Mouse (Mus musculus) layer of hippocampus, postnatal 36 days (tissue): ENCODE measurements around the gene Ctnna3. TPM values are rescaled to one million over a fixed set of nuclear protein-coding genes. Genes with fewer than 3 reads are reported as not detected.
"Not testable (repeated sequence)": the region's sequence is repeated elsewhere in the genome, so short reads cannot be mapped to it uniquely, and the experiment has no call there.

Source experiments
- DNase-seq, 2 experiments: peaks; one replicate each; pipeline ENCODE4 v3.0.0; 2022
- total RNA-seq, 2 experiments: library from RNA; stranded (reverse); gene quantifications; 2 replicates each; pipeline ENCODE4 v1.2.3; 2021

Ctnna3 gene
- total RNA-seq, 2 experiments from 2014 or later: 1.2 to 1.9 TPM

DNA sequence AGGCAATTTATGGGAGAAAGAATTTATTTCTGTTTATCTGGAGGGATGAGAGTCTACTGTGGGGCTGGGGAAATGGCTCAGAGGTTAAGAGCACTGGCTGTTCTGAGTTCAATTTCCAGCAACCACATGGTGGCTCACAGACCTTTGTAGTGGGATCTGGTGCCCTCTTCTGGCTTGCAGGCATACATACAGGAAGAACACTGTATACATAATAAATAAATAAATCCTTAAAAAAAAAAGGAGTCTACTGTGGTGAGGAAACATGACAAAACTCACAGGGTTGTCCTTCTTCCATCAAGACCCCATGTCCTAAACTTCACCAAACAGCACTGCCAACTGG lies 5.5 kb upstream of the Ctnna3 start:
- peak in 1 of 2 experiments; percentile 34 for DNase-seq

DNA sequence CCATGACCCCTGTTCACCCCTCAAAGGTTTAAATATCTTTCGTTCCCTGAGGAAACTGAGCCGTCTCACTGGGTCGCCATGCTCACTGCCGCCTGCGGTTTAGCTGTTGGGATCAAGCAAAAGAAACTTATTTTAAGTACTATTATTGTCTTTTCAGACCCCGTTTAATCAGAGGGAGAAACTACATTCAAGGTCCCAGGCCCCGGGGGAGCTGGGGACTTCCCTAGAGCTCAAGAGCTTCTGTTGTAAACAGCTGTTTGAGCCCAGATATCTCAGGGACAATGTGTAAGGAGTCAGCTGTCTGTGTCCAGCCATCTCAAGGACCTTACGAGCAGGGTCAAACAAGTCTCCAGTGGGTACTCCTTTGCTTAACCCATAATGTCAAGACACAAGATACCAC lies 2.8 kb upstream of the Ctnna3 start:
- DNase-seq: no peak

DNA sequence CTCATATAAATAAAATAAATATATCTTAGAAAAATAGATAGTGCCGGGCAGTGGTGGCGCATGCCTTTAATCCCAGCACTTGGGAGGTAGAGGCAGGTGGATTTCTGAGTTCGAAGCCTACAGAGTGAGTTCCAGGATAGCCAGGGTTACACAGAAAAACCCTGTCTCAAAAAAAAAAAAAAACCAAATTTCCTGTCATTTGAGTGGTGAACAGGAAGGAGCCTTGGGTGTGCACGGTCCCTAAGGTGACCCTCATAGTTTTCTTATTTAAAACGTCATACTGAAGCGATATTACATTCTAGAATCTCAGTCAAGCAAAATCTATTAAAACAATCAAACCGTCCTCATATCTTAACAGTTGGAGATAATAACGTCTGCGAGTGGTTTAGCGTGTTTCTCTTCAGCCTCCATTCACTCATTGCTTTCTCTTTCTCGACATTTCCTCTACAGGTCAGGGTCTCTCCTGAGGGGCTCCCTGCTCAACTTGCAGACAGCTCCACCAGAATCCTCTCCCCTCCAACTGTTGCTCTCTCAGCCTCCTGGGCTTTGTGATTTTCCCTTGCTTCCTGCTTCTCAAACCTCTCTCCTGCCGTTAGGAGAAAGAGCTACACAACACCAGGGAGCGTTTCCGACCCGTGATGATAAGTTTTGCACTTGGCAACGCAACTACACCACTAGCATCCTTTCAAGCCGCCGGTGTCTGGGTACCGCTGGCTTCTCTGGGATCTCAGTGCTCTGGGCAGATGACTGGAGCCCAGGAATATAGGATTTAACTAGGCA lies 1.5 kb upstream of the Ctnna3 start:
- peak; percentile 11 to 25 for DNase-seq

DNA sequence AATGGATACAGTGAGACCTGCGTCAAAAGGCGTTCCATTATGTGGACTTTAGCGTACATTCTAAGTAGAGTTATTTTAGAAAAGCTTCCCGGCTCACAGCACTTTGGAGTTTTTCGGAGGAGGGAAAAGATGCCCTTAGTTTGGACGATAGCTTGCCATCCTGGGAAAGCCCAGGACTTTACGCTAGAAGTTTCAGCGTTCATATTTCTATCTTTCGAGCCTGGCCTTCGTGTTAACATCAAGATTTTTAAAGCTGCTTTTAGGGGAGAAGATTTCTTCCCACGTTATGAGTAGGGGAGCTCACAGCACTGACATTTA lies 916 bp upstream of the Ctnna3 start:
- DNase-seq: no peak

DNA sequence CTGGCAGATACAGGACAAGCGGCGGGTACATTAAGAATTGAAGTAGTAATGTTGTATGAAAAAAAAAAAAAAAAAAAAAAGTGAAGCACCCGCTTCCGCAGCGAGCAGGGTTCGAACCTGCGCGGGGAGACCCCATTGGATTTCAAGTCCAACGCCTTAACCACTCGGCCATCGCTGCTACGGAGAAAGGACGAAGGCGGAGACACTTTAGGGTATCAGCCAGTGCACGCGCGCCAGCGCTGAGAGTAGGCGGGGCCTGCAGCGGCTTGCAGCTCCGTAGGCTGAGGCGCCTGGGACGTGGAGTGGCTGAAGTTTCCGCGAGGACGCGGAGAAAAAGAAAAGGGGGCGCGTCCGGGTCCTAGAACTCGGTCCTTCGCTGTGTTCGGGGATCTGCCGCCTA lies 518 bp upstream of the Ctnna3 start:
- DNase-seq: peak; percentile 100

DNA sequence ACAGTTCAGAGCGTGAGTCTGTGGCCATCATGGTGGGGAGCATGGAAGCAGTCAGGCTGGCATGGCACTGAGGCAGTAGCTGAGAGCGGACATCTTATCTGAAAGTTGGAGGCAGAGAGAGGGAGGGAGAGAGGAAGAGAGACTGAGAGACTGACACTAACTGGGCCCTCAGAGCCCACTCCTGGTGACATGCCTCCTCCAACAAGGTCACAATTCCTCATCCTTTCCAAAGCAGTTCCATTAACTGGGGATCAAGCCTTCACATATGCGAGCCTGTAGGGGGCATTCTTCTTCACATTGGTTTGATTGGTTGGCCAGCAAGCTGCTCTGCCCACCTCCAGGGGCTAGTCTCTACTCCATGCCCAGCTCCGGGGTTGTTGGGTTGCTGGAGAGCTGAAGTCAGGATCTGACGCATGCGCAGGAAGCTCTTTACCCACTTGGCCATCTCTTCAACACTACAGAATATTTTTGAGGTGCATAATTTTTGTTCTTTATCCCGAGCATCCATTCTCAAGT lies 1.4 kb downstream of the Ctnna3 start:
- no peak for DNase-seq

DNA sequence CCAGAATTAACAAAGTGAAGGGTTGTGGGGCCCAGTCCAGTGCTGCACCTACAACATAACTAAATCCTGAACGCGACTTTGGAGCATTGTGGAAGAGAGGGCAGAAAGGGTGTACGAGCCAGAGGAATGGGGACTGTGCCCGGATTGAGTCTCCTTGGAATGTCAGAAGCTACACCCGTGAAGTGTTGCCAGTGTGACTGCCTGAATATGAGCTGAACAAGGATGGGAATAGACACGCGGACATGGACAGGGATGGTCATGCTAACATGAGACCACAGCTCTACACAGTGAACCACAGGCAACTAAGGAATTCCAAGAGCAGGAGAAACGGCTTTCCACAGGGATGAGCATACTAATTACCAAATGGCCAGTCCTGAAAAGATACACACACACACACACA lies 2.2 kb downstream of the Ctnna3 start:
- no peak for DNase-seq

DNA sequence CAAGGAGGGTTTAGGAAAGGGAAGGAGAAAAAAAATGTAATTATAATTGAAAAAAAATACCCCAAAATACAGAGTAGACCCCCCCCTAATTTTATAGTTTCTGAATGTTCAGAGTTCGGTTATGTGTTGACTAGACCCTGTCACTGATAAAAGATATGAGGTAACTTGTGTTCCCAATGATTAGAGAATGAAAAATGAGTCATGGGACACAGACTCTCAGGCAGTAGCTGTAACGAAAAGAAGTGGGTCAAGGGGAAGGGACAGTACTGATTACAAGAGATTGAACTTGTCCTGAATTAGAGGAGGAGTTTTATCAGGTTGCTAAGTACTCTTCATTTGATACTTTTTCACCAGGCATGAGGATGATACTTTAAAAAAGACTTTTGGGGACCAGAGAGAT lies 3.0 kb downstream of the Ctnna3 start:
- no peak for DNase-seq

DNA sequence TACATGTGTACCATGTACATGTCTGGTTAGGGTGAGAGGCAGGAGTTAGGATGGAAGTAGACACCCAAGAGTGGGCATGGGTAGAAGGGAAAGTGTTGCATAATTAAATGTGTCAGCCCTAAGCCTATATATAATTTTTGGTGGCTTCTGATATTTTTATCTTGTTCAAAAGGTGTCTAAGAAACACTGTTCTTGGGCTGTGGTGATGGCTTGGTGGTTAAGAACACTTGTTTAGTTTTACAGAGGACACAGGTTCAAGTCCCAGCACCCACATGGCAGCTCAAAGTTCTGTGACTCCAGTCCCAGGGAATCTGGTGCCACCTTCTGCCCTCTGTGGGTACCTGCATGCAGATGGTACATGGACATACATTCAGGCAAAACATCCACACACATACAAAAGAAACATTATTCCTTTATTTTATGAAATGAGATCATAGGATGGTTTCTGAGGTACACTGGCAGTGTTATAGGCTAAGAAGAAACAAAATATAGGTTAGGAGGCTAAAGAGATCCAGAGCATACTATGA lies 8.9 kb downstream of the Ctnna3 start:
- DNase-seq: no peak

DNA sequence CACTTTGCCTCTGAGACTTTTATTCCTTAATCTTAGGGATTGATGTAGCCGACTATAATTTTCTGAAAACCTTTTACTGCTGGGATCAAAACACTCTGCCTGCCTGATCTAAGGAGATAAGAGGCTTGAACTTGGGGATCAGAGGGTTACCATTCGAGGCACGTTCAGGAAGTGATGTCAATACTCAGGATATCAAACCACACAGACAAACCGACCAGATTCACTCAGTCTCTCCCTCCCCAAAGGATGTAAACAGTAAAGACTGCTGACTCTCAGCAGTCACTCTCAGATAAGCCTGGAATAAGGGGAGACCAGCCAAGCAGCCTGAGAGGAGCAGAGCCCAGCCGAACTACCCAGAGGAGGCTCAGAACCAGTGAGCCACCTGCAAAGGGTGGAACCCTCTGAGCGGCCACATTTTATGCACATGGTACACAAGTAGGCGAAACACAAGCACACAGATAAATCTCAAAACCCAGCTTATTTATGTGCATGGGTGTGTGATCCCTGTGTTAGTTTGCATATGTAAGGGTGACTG lies 9.9 kb downstream of the Ctnna3 start:
- no peak for DNase-seq

DNA sequence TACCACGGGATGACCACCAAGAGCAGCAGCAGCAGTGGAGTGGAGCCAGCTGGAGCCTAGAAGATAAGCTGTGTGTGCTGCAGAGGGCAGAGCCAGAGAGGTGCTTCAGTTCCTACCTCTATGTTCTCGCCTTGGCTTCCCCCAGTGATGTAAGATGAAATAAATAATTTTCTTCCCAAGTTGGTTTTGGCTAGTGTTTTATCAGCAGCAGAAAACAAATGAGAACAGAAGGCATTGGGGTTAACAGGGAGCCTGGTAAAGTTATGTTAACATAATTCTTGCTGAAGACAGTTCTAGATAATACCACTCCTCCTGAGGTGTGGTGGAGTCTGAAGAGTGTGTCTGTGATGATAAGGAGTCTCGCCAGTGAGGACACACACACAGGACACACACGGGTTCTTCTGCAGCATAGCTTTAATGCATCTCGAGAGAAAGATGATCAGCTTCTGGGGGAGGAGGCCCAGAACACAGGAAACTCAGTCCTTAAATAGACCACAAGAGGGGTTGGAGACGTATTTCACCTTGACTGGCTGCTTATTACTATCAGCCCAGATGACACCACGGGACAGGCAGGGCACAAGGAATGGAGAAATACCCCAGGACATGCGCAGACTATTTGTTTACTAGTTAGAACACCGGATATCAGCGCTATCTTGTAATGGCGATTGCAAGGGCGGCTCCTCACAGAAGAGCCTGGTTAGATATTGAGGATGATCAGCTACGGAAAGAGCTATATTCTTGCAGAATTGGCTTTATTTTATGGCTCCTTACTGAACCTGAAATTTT lies 14.9 kb downstream of the Ctnna3 start:
- not testable (repeated sequence) for DNase-seq

DNA sequence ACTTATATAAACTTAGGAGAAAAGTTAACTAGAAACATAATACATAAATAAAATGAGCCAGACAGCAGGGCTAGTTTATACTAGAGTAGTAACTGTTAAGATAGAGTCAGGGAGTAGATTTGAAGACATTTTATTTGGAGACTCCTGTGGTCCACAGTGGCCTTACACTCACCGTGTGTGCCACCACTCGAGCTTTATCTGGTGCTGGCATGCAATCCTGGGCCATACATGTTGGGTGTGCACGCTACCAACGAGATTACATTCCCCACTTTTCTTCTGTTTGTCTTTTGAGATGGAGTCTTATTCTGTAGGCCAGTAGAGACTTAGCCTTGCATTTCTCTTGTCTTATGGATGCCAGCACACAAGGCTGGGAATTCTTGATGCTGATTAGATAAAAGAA lies 24.0 kb downstream of the Ctnna3 start:
- DNase-seq: no peak

DNA sequence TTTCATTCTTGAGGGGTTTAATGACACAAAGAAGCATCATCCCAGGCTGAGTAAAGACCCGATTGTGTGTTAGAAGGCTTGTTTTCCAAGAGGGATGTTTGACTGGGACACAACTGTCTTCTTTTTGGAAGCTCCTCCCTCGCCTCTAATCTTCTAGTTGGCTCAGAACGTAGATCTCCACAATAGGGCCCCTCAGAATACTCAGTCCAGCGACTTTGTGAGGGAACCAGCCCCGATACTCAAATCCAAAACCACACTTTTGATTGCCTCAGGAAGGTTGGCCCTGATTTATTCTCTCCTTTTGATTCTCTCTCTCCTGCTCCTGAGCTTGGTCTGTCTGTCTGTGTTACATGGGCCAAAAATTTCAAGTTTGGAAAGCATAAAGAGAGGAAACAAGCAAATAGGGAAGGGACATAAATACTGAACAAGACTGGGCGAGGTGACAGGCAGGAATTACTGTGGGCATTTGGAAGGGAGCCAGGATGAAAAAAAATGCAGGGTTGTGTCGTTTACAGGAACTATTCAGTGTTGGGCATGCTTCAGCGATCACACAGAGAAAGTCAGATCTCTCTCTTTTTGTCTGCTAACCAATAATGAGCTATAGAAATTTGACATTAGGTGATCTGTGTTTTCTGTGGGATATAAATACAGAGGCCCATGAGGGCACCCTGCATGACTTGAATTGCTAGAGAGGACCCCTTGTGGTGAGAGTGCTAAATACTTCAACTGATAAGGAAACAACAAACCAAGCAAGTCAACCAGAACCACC lies 25.4 kb downstream of the Ctnna3 start:
- no peak for DNase-seq

DNA sequence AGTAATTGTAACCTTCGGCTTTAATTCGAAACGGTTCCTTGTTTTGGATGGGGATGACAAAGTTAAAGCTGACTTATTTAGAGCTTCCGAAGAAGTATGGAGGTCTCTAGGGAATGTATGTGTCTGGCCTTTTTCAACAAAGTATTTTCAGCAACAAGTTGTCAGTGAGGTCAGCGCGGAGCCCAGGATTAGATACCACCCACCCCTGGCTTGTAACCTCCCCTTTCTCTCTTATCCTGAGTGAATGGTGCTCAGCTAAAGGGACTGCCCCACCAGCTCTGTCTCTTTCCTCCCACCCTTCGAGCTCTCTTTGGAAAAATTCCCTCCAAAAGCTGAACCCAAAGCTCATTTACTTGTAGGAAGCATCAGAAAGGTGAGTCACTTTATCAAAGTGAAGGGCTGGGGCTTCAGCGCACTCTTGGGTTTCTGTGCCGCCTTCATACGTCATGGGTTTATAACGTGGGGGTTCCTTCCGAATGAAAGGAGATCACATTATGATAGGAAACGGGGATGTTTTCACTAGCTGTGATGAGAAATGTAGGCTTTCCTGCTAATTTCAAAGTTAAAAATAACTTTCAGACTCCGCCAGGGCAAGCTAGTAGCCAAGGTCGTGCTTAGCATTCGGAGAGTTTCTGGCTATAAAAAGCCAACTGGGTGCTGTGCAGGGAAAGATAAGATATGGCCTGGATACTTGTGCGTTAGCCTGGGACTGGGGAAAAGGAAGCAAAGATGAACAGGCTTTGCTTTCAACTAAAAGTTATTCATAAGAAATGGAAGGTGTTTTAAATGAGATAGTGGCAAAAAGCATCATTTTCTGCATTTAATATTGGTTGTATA lies 27.6 kb downstream of the Ctnna3 start:
- no peak for DNase-seq

DNA sequence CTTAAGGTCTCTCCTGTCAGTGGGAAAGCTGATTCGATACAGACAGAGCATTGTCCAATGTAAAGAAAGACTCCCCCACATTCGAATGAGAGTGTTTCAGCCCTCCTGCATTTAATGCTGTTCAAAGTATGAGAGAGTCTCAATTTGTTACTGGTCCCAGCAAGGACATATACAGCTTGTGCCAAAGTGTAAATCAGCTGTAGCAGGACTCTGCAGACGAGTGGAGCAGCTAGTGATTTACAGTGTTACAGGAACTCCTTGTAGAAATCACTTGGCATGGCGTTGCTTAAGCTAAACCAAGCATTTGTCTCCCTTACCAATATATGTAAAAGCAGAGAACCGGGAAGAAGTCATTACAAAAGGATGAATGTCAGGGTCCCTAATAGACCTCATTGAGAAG lies 31.0 kb downstream of the Ctnna3 start:
- no peak for DNase-seq

DNA sequence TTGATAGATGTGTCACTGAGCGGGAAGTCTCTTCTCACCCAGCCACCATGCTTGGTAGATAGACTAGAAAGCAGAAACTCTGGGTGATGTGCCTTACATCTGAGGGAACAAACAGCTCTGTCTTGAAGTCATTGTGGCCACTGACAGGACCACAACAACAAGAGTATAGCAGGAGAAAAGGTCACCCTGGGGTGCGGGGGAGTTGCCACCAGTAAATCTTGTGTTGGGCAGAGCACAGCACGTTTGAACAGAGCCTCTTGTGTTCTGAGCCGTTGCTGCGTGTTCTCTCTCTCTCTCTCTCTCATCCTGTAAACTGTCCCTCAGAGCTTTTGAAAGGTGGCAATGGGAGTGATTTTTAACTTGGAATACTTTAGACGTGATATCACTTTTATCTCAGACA lies 42.6 kb downstream of the Ctnna3 start:
- DNase-seq: no peak

DNA sequence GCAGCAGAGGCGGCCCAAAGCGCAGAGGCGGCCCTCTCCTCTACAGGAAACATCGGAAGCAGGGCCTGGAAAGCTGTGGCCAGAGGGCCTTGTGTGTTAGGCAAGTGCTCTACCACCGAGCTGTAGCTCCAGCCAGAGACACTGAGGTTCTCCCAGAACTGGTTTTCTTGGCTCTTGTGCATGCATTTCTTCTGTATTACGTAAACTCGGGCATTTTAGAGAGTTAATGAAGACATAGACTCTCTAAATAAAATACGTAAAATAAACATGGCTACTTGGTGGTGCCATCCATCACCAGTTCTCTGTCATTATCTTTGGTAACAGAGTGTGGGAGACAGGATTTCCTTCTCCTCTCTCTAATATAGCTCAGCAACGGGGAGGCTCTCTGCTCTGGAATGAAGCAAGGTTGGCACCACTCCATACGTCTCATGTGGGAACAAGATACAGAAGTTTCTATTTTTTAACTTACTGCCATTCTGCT lies 46.3 kb downstream of the Ctnna3 start:
- no peak for DNase-seq

DNA sequence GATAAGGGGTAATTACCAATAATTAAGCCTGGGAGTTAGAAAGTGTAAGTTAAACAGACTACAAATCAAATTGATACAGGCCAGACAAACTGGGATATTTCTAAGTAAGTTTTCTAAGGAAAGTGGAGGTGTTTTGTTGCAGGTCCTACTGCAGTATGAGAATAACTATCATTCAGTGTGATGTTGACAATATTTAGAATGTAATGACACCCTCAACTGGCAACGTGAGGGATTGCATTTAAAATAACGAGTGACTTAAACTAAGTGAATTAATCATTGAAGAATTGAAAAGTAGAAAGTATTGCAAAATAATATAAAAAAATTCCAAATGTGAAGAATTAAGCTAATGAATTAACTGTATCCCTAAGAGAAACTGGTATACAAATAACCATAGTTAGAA lies 49.0 kb downstream of the Ctnna3 start:
- no peak for DNase-seq

DNA sequence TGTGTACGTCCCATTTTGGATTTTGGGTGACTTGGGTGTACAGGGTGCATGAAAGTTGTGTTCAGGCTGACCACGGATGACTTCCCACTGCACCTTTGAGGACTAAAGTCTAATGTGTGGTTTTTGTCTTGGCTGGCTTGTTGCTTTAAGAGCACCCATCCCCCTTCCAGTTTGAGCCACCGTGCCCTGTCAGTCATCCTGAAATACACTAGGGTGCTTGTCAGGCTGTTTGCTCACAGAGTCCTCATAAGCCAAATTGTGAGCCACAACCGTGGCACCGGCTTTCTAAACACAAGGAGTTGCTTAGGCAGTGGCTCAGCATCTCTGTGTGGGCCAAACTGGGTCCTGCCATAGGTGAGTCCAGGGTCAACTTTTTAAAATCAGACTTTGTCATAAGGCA lies 50.2 kb downstream of the Ctnna3 start:
- DNase-seq: peak in 1 of 2 experiments; percentile 6

DNA sequence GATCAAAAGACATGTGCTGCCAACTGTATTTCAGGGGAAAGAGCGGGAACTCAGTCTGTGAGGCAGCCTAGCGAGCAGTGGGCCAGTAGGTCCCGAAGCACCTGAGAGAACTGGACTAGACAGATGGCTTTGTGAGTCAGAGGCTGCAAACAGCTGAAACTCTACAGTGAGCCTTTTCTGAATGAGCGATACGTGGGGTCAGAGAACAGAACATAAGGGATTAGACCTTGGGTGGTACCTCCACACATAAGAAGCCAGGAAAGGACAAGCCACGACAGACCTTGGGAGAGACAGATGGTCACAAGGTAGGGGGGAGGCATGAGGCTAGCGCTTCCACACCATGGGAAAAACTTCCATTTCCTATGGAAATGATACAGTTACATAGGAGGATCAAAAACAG lies 58.4 kb downstream of the Ctnna3 start:
- no peak for DNase-seq

DNA sequence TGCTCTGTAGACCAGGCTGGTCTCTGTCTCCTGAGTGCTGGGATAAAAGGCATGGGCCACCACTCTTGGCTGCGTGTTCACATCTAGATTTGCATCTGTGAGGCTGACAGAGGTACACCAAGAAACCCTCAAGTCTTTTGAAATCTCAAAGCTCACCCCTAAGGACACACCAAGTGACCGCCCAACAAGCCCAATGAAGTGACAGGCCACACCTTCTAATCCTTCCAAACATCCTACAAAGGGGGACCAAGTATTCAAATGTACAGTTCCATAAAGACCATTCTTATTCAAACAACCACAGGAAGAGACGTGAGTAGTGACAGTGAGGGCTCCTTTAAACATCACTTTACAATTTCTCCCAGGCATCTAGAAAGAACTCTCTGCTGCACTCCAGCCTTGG lies 94.1 kb downstream of the Ctnna3 start:
- no peak for DNase-seq

DNA sequence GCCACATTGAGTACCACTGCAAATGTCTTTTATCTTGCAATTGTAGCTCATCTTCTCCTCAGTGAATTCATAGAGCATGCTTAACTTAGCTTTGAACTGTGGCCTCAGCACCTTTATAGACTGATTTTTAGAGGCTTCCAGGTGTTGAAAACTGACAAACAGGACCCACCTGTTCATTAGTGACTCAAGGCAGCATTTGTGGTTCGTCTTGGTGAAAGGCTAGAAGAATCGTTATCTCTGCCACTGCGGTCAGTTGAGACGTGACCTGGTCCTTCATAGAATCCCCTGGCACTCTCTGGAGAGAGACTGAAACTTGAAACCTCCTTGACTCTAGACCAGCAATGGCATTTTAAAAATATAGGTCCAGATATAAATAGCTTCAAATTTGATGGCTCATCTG lies 96.1 kb downstream of the Ctnna3 start:
- no peak for DNase-seq
